Mouse (Mus musculus) CD4-positive, CD25-positive, alpha-beta regulatory T cell, adult 2 months (primary cell): ENCODE measurements around the gene Pdzd3.

ENCODE experiments used
- DNase-seq: peaks from one replicate; pipeline ENCODE4 v3.0.0-alpha.2; 2012; ENCODE audit warnings: low read depth, low spot score

The Pdzd3 gene

GRCm38 (mm10) chr9:44250445-44250844 is 826 bp downstream of the Pdzd3 start:
- no peak for DNase-seq

DNA sequence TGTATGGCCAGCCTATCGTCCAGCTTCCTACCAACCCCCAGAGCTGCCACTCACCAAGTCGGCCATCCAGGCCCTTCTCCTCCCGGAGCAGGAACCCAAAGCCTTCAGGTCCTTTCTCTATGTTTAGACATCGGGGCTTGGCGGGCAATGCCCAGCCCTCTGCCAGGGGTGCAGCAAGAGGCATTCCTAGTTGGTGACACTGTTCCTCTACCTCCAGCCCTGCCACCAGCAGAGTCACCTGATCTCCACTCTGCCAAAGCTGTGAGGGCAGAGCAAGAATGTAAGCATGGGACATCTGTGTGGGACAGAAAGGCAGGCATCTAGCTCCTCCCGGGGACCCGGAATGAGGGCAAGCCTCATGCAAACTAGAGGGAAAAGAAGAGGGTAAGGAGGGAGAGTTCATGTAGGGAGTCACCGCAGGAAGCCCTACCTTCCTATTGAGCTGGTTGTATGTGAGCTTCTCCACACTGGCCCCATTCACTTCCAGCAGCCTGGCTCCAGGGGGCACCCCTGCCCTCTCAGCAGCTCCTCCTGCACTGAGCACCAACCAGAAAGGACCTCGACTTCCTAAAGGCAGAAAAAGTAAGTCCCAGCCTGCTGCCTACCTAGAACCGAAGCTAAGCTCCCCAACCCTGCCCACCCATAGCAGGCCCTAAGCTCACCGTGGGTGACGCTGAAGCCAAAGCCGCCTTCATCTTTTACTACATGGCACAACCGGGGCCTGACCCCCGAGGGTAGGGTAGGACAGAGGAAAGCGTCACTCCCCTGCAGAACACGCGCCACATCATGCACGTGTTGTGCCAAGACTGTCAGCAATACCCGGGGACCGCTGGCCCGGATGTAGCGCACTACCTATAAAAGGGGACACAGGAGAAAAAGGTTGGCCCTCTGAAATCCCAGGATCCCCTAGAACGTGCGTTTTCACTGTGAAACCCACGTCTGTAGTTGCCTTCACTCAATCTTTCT is 1.8 kb downstream of the Pdzd3 start:
- peak; percentile 66 for DNase-seq

DNA sequence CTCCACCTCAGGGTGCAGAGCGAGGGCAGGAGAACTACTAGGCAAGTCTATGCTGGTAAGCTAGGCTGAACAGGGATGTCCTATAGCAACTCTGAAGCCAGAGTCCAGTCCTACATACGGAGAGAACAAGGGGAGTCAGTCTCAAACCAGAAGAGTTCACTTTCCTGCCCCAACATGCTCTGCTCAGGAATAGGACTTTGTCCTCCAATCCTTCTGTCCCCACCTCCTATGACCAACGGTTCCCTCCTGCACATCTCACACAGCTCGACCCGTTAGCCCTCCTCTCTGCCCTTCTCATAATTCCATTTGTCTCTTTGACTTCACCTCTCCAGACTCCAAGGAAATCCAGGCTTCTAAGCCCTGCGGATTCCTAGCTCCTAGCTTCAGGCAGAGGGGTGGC is 3.4 kb downstream of the Pdzd3 start:
- no peak for DNase-seq

DNA sequence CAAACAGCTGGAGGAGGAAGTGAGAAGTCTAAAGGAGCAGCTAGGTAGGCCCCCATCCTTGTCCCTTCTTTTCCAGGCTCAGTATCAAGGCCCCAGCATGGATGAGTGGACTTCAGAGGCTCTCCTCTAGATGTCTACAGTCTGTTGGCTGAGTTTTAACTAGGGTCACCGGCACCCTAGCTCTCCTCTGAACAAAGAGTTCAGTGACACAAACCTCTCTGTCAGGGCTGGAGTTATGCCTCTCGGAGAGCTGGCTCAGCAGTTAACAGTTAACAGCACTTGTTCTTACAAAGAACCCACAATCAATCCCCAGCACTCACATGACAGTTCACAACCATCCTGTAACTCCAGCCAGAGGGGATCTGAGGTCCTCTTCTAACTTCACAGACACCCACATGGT is 7.7 kb downstream of the Pdzd3 start:
- DNase-seq: no peak

- DNase-seq: no peak
Observed at GRCm38 (mm10) chr9:44241418-44241817, 9.9 kb downstream of the Pdzd3 start.

DNA sequence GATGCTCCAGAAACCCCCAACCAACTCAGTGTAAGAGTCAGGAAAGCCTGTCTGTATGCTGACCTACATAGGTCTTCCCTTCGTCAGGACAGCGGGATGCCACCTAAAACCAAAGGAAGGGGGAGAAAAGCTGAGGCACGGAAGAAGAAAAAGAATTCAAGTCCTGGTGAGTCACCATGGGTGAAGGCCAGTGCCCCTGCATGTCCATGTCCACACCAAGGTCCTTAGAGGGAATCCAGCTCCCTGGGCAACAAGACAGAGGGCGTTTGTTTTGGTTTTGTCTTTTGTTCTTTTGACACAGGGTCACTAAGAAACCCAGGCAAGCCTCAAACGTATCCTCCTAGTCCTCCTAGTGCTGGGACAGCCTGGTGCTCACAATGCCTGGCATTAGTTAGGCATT is 10.4 kb downstream of the Pdzd3 start:
- no peak for DNase-seq

- no peak for DNase-seq
Observed at GRCm38 (mm10) chr9:44240399-44240798, 10.9 kb downstream of the Pdzd3 start, which contains the start of gene Ccdc153. Ccdc153 (plus strand) TSS chr9:44240676.

GRCm38 (mm10) chr9:44239447-44239846 is 11.8 kb downstream of the Pdzd3 start:
- DNase-seq: peak; percentile 84

GRCm38 (mm10) chr9:44238501-44239190 is 12.6 kb downstream of the Pdzd3 start:
- DNase-seq: peak; percentile 84

- DNase-seq: peak; percentile 33
Observed at GRCm38 (mm10) chr9:44237128-44237527, 14.1 kb downstream of the Pdzd3 start.

GRCm38 (mm10) chr9:44236601-44237000 is 14.7 kb downstream of the Pdzd3 start:
- no peak for DNase-seq

DNA sequence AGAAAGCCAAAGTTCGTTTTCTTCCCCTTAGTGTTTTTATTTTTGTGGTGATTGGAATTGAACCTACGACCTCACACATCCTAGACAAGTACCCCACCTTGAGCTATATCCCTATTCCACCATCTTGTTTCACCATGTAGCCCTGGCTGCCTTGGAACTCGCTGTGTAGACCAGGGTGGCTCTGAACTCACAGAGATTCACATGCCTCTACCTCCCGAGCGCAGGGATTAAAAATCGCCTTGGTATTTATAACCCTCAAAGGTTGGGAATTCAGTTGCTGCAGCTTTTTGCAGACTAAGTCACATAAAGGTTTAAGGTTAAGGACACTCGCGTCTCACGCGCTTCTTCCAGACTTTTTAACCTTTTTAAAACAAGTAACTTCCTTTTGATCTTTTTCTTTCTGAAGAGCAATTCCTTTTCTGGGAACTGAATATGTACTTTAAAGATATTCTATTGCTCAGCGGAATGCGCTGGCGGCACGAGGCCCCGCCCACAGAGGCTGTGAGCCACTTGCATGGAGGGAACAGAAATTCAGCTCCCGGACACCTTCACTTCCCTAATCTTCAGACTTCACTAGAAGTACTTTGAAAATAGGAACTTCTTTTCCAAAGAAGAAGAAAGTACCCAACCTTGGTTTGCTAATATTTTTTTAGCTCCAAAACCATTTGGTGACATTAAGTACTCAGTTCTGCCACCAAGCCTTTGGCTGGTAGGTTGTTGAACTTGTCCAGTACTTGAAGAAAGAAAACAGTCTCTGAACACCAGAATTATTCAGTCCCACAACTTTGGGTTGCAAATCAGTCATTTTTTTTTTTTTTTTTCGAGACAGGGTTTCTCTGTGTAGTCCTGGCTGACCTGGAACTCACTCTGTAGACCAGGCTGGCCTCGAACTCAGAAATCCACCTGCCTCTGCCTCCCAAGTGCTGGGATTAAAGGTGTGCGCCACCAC is 16.5 kb downstream of the Pdzd3 start:
- peak; percentile 69 for DNase-seq

GRCm38 (mm10) chr9:44233802-44234478 is 17.3 kb downstream of the Pdzd3 start, which contains the start of gene Cbl:
Cbl (minus strand) TSS chr9:44234049.
- DNase-seq: peak; percentile 98

DNA sequence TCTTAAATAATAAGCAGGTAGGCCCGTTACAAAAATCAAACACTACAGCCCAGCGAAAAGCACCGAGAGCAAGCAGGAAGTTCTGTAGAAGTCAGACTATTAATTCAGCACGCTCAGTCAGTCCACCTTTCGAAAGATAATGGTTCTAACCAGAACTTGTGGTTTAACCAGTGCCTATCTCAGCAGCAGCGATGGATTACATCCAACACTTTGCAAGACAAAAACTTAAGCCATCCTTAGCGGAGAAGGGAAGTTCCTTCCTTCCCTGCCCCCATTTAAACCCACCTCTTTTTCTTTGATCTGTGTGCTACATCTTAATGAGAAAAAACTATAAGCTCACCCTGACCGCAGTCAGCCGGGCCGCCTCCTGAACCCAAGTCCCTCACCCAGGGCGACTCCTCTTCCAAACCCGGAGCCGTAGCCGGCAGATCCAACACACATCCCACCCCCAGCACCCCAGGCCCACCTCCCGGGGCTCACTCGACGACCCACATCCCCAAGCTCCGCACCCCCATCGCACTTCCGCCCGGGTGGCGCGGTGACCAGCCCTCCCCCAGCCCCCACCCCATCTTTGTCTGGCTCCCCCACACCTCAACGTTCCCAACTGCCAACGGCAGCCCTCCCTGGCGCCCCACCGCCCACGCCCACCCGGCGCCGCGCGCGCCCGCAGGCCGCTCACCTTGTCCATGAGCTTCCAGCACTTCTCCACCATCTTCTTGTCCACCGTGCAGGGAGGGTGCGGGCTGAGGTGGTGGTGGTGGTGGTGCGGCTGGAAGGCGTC is 18.1 kb downstream of the Pdzd3 start:
- DNase-seq: peak; percentile 76

- no peak for DNase-seq
Observed at GRCm38 (mm10) chr9:44231609-44232008, 19.7 kb downstream of the Pdzd3 start.

DNA sequence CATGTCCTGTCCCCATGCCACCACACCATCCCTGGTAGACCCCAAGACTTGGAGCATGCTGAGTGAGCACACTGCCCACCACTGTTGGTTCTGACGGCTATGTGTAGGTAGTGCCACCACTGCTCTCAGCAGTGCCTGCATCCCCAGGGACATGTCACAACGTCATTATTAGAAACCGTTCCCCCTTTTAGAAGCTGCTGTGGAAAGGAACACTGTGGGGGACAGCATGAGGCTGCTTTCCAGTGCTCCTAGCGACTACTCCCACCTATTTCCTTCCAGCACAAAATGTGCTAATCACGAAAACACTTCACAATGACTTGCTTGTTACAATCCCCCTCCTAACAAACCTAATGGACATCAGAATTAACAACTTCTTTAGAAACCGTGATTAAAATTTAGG is 25.3 kb downstream of the Pdzd3 start:
- no peak for DNase-seq

DNA sequence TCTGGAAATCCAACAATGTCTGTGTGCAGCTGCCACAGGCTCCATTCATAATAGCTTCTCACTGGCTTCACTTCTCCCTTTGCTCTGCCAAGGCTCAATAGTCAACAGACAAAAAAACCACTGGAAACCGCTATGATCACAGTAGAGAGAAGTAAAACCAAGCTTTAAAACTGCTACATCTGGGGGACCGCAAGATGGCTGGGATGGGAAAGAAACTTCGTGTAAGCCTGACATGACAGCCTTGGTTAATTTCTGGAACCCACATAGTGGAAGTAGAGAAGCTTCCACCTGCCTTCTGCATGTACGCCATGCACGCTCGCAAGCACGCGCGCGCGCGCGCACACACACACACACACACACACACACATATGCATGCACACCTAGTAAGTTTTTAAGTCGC is 37.7 kb downstream of the Pdzd3 start:
- DNase-seq: peak; percentile 17

GRCm38 (mm10) chr9:44212406-44212805 is 38.9 kb downstream of the Pdzd3 start:
- no peak for DNase-seq

DNA sequence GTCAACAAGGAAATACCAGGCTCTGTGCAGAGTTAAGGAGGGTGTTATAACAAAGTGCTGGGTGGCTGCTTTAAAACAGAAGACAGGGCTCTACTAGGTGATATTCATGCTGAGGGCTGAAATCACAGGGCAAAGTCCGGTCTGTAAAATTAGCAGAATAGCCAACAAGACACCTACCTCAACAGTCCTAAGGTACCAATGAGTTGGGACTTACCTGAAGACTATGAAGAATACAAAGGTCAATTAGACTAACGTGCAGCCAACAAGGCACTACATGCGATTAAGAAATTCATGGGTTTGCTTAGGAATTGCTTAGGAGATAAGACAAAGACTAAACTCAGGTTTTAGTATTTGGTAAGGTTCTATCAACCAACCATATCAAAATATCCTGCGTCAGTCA is 41.9 kb downstream of the Pdzd3 start:
- no peak for DNase-seq

DNA sequence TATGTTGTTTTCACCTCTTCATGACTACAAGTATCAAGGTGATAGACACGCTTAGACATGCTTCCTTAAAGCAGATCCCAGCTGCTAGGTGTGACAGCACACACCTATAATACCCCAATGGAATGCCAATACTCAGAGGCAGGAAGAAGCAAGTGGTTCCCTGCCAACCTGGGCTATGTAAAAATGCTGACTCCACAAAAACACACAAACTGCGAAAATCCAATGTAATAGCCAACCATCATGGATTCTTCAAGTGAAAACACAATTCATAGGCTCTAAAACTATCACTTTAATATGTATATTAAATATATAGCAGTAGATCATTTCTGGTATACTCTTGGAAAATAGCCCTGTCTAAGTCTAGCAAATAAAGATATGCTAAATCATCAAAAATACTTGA is 43.4 kb downstream of the Pdzd3 start:
- DNase-seq: no peak
